ENCODE assay signal across 8 mouse cellular contexts in the genomic region with DNA sequence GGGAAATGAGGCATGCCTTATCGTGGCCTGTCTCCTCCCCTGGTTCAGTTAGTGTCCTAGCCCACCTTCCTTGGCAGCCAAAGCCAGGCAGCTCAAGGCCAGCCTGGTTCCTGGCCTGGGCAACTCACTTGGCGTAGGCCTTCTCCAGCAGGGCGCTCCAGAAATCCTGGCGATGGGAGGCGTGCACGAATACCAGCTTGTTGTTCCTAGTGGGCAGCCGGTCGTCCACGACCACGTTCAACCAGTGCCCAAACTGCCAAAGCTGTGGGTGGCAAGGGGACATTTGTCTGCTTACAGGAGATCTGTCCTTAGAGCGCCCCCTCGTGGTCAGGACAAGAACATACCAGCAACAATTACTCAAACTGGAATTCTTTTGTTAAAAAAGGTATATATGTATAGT. TPM values are rescaled to one million over a fixed set of nuclear protein-coding genes. Genes with fewer than 3 reads are reported as not detected.
A peak's percentile ranks its signal among the peaks of the same experiment; 100 is the strongest.
DNase-seq lines count a peak whose midpoint lies in the region; ATAC-seq and TF ChIP-seq lines count a peak whose summit lies in the region.

No protein-coding gene starts in this region.

- H3K4me1 ChIP-seq in forebrain, embryonic 10.5 days = peaks cover 4% of the 10 kb centered on the region; the same call in 1 of the 2 replicates
- no peaks in the 10 kb centered on the region for H3K4me1 ChIP-seq in forebrain, embryonic 15.5 days
- H3K4me1 ChIP-seq in megakaryocyte, embryonic 14.5 days = peaks cover 24% of the 10 kb centered on the region
- no peaks in the 10 kb centered on the region for H3K4me1 ChIP-seq in spleen, adult 2 months (ENCODE audit: control insufficient read depth, insufficient read depth, insufficient read length)

- no peak for TF ChIP-seq POLR2A in spleen, adult 2 months (IDR thresholded peaks at IDR 0.05; ENCODE audit: low read depth, low read length)

- no peak overlapping the region for H3K9ac ChIP-seq in forebrain, embryonic 15.5 days (replicated peaks)

- no peak overlapping the region for H3K4me2 ChIP-seq in forebrain, embryonic 15.5 days (replicated peaks)

- H3K27me3 ChIP-seq in forebrain, embryonic 10.5 days (ENCODE audit: poor library complexity, severe bottlenecking) = 0 out of 2 replicates have a peak, but pooled peaks cover 4% of the 10 kb centered on the region
- no peaks in the 10 kb centered on the region for H3K27me3 ChIP-seq in forebrain, embryonic 15.5 days
- peaks cover 38% of the 10 kb centered on the region for H3K27me3 ChIP-seq in megakaryocyte, embryonic 14.5 days (replicated peaks)
- H3K27me3 ChIP-seq in spleen, adult 2 months (ENCODE audit: control insufficient read depth, insufficient read depth, low read length) = no peaks in the 10 kb centered on the region

- DNase-seq in forebrain, embryonic 10.5 days (ENCODE audit: extremely low spot score, low spot score) = peak; percentile 75
- DNase-seq in adrenal gland, adult (ENCODE audit: inconsistent age in 2 of 2, low spot score in 1 of 2) = peak; percentile 70 to 90
- peak; percentile 78 for DNase-seq in embryo, embryonic 11 days
- DNase-seq in layer of hippocampus, postnatal 10 days (ENCODE audit: low spot score in 2 of 2) = peak; percentile 82 to 84
- DNase-seq in spleen, adult 2 months (ENCODE audit: low read depth in 1 of 2, low spot score in 2 of 2) = peak in 1 of 2 experiments; percentile 57

- WGBS in forebrain, embryonic 10.5 days = 20% methylated on average over 12 of the region's 12 CpGs
- 20% methylated on average over 12 of the region's 12 CpGs for WGBS in forebrain, embryonic 15.5 days
- 25% methylated on average over 12 of the region's 12 CpGs for WGBS in spleen, adult 2 months

- H3K4me3 ChIP-seq in forebrain, embryonic 10.5 days = no peak overlapping the region
- no peak overlapping the region for H3K4me3 ChIP-seq in forebrain, embryonic 15.5 days
- H3K4me3 ChIP-seq in megakaryocyte, embryonic 14.5 days (replicated peaks) = peak overlapping the region; percentile 28
- H3K4me3 ChIP-seq in spleen, adult 2 months (ENCODE audit: extremely low read depth, insufficient read depth, insufficient read length) = no peak overlapping the region

- TF ChIP-seq CTCF in spleen, adult 2 months (IDR thresholded peaks at IDR 0.05; ENCODE audit: extremely low read depth, insufficient read depth, insufficient read length, insufficient replicate concordance) = peak; percentile 59; the same call in 1 of the 2 replicates

- ATAC-seq in forebrain, embryonic 15.5 days (replicated peaks) = no peak
- ATAC-seq in granulocyte monocyte progenitor cell, adult 5-6 weeks (replicated peaks; ENCODE audit: poor library complexity, severe bottlenecking) = peak; percentile 55; the same call in 1 of the 2 replicates

- H3K27ac ChIP-seq in forebrain, embryonic 10.5 days = no peak overlapping the region
- no peak overlapping the region for H3K27ac ChIP-seq in forebrain, embryonic 15.5 days (replicated peaks)
- no peak overlapping the region for H3K27ac ChIP-seq in spleen, adult 2 months (ENCODE audit: insufficient read depth, low read length)

- peaks cover 6% of the 10 kb centered on the region; the same call in 1 of the 2 replicates for H3K9me3 ChIP-seq in forebrain, embryonic 10.5 days
- no peaks in the 10 kb centered on the region for H3K9me3 ChIP-seq in forebrain, embryonic 15.5 days
- H3K9me3 ChIP-seq in megakaryocyte, embryonic 14.5 days = peaks cover 9% of the 10 kb centered on the region

- no peaks in the 10 kb centered on the region for H3K36me3 ChIP-seq in forebrain, embryonic 10.5 days (replicated peaks)
- H3K36me3 ChIP-seq in forebrain, embryonic 15.5 days = no peaks in the 10 kb centered on the region
- no peaks in the 10 kb centered on the region for H3K36me3 ChIP-seq in megakaryocyte, embryonic 14.5 days (replicated peaks; ENCODE audit: low read length)
- H3K36me3 ChIP-seq in spleen, adult 2 months (ENCODE audit: control insufficient read depth, insufficient read depth, low read length) = no peaks in the 10 kb centered on the region

RNA-seq across cellular contexts. Expression of a gene that starts 16.4 kb away (rescaled TPM):
- polyA plus RNA-seq in forebrain, embryonic 10.5 days (2016; fragmentation: Nextera tagmentation; extraction: Ambion mirVana) = 1.1 and 1.6 TPM in 2 replicates
- polyA plus RNA-seq in forebrain, embryonic 15.5 days (2015; fragmentation: Nextera tagmentation; extraction: Ambion mirVana) = 0.83 and 1.00 TPM in 2 replicates
- 0.26 TPM in 1 of 2 replicates, not detected in the other for total RNA-seq in granulocyte monocyte progenitor cell, adult 5-6 weeks (2014; fragmentation: Nextera tagmentation)
- 0.69 TPM in 1 of 2 replicates, not detected in the other for total RNA-seq in granulocyte monocyte progenitor cell, adult 5-6 weeks (2017)
- total RNA-seq in layer of hippocampus, postnatal 10 days (2021) = 1 to 10 TPM; 1.1 to 1.3 TPM
- polyA plus RNA-seq in megakaryocyte, embryonic 14.5 days (2012; ENCODE audit: insufficient read depth, low replicate concordance) = not detected in 2 replicates
- not detected in 2 replicates for polyA plus RNA-seq in spleen, adult 2 months (2012; rRNA removed)

RNA-seq across cellular contexts. Expression of a gene that starts 40.8 kb away (rescaled TPM):
- 0.27 and 0.30 TPM in 2 replicates for polyA plus RNA-seq in forebrain, embryonic 10.5 days (2016; fragmentation: Nextera tagmentation; extraction: Ambion mirVana)
- not detected in 2 replicates for polyA plus RNA-seq in forebrain, embryonic 15.5 days (2015; fragmentation: Nextera tagmentation; extraction: Ambion mirVana)
- total RNA-seq in granulocyte monocyte progenitor cell, adult 5-6 weeks (2014; fragmentation: Nextera tagmentation) = not detected in 2 replicates
- not detected in 2 replicates for total RNA-seq in granulocyte monocyte progenitor cell, adult 5-6 weeks (2017)
- total RNA-seq in layer of hippocampus, postnatal 10 days (2021) = not detected
- polyA plus RNA-seq in megakaryocyte, embryonic 14.5 days (2012; ENCODE audit: insufficient read depth, low replicate concordance) = not detected in 2 replicates
- polyA plus RNA-seq in spleen, adult 2 months (2012; rRNA removed) = not detected in 2 replicates

RNA-seq across cellular contexts. Expression of a gene that starts 43.3 kb away (rescaled TPM):
- polyA plus RNA-seq in forebrain, embryonic 10.5 days (2016; fragmentation: Nextera tagmentation; extraction: Ambion mirVana) = 70.3 and 76.3 TPM in 2 replicates
- 62.5 and 63.7 TPM in 2 replicates for polyA plus RNA-seq in forebrain, embryonic 15.5 days (2015; fragmentation: Nextera tagmentation; extraction: Ambion mirVana)
- 60.7 and 107 TPM in 2 replicates for total RNA-seq in granulocyte monocyte progenitor cell, adult 5-6 weeks (2014; fragmentation: Nextera tagmentation)
- 53.2 and 74.0 TPM in 2 replicates for total RNA-seq in granulocyte monocyte progenitor cell, adult 5-6 weeks (2017)
- total RNA-seq in layer of hippocampus, postnatal 10 days (2021) = 10 to 100 TPM; 27.1 to 37.0 TPM
- polyA plus RNA-seq in megakaryocyte, embryonic 14.5 days (2012; ENCODE audit: insufficient read depth, low replicate concordance) = 24.7 TPM in 1 of 2 replicates, not detected in the other
- polyA plus RNA-seq in spleen, adult 2 months (2012; rRNA removed) = 108 and 122 TPM in 2 replicates

RNA-seq across cellular contexts. Expression of a gene that starts 43.4 kb away (rescaled TPM):
- polyA plus RNA-seq in forebrain, embryonic 10.5 days (2016; fragmentation: Nextera tagmentation; extraction: Ambion mirVana) = 142 and 151 TPM in 2 replicates
- polyA plus RNA-seq in forebrain, embryonic 15.5 days (2015; fragmentation: Nextera tagmentation; extraction: Ambion mirVana) = 122 and 125 TPM in 2 replicates
- 81.2 and 91.4 TPM in 2 replicates for total RNA-seq in granulocyte monocyte progenitor cell, adult 5-6 weeks (2014; fragmentation: Nextera tagmentation)
- 10.6 and 36.8 TPM in 2 replicates for total RNA-seq in granulocyte monocyte progenitor cell, adult 5-6 weeks (2017)
- total RNA-seq in layer of hippocampus, postnatal 10 days (2021) = 10 to 100 TPM; 37.3 to 42.5 TPM
- polyA plus RNA-seq in megakaryocyte, embryonic 14.5 days (2012; ENCODE audit: insufficient read depth, low replicate concordance) = 106 and 372 TPM in 2 replicates
- polyA plus RNA-seq in spleen, adult 2 months (2012; rRNA removed) = 54.1 and 81.9 TPM in 2 replicates

RNA-seq across cellular contexts. Expression of a gene that starts 44.0 kb away (rescaled TPM):
- 46.9 and 49.0 TPM in 2 replicates for polyA plus RNA-seq in forebrain, embryonic 10.5 days (2016; fragmentation: Nextera tagmentation; extraction: Ambion mirVana)
- 124 and 125 TPM in 2 replicates for polyA plus RNA-seq in forebrain, embryonic 15.5 days (2015; fragmentation: Nextera tagmentation; extraction: Ambion mirVana)
- 4.0 and 7.5 TPM in 2 replicates for total RNA-seq in granulocyte monocyte progenitor cell, adult 5-6 weeks (2014; fragmentation: Nextera tagmentation)
- total RNA-seq in granulocyte monocyte progenitor cell, adult 5-6 weeks (2017) = 3.4 and 5.6 TPM in 2 replicates
- total RNA-seq in layer of hippocampus, postnatal 10 days (2021) = 100 to 1,000 TPM; 223 to 234 TPM
- polyA plus RNA-seq in megakaryocyte, embryonic 14.5 days (2012; ENCODE audit: insufficient read depth, low replicate concordance) = 22.7 and 26.5 TPM in 2 replicates
- 27.4 and 30.3 TPM in 2 replicates for polyA plus RNA-seq in spleen, adult 2 months (2012; rRNA removed)
